Mouse (Mus musculus) cerebellum, adult 11-12 months (tissue): ENCODE results near the gene Cntrl.
A peak's percentile ranks its signal among the peaks of the same experiment; 100 is the strongest.

Experiments used
- DNase-seq: peaks from one replicate; pipeline ENCODE4 v3.0.0; 2022

The Cntrl gene

GRCm38 (mm10) chr2:35131991-35132661 lies 22.8 kb downstream of the Cntrl start:
- DNase-seq = peak; percentile 84

- no peak for DNase-seq
These were observed 23.4 kb downstream of the Cntrl start for GRCm38 (mm10) chr2:35132662-35133055.

- no peak for DNase-seq
These were observed 24.6 kb downstream of the Cntrl start for GRCm38 (mm10) chr2:35133891-35134290.

GRCm38 (mm10) chr2:35138576-35138975 lies 29.3 kb downstream of the Cntrl start:
- no peak for DNase-seq

GRCm38 (mm10) chr2:35141673-35142072 lies 32.4 kb downstream of the Cntrl start:
- no peak for DNase-seq

GRCm38 (mm10) chr2:35148806-35149205 lies 39.5 kb downstream of the Cntrl start:
- no peak for DNase-seq

GRCm38 (mm10) chr2:35151303-35151882 lies 42.1 kb downstream of the Cntrl start:
- DNase-seq = no peak

- no peak for DNase-seq
These were observed 43.9 kb downstream of the Cntrl start for GRCm38 (mm10) chr2:35153179-35153578.

GRCm38 (mm10) chr2:35153844-35154554 lies 44.7 kb downstream of the Cntrl start:
- no peak for DNase-seq

GRCm38 (mm10) chr2:35156985-35157384 lies 47.7 kb downstream of the Cntrl start:
- no peak for DNase-seq

- no peak for DNase-seq
These were observed 48.5 kb downstream of the Cntrl start for GRCm38 (mm10) chr2:35157836-35158235.

- DNase-seq = no peak
These were observed 49.1 kb downstream of the Cntrl start for GRCm38 (mm10) chr2:35158358-35158757.

GRCm38 (mm10) chr2:35160206-35160605 lies 50.9 kb downstream of the Cntrl start:
- DNase-seq = no peak

- DNase-seq = no peak
These were observed 52.7 kb downstream of the Cntrl start for GRCm38 (mm10) chr2:35161846-35162488.

- no peak for DNase-seq
These were observed 54.1 kb downstream of the Cntrl start for GRCm38 (mm10) chr2:35163396-35163795.

GRCm38 (mm10) chr2:35165416-35165815 lies 56.1 kb downstream of the Cntrl start:
- DNase-seq = no peak

GRCm38 (mm10) chr2:35166816-35167215 lies 57.5 kb downstream of the Cntrl start:
- DNase-seq = no peak

GRCm38 (mm10) chr2:35169452-35169851 lies 60.2 kb downstream of the Cntrl start:
- no peak for DNase-seq

- DNase-seq = no peak
These were observed 62.1 kb downstream of the Cntrl start for GRCm38 (mm10) chr2:35171341-35171861.

GRCm38 (mm10) chr2:35172246-35172645 lies 63.0 kb downstream of the Cntrl start:
- DNase-seq = no peak

GRCm38 (mm10) chr2:35173666-35174065 lies 64.4 kb downstream of the Cntrl start:
- DNase-seq = no peak

GRCm38 (mm10) chr2:35174100-35174499 lies 64.8 kb downstream of the Cntrl start:
- no peak for DNase-seq

GRCm38 (mm10) chr2:35175281-35176065 lies 66.2 kb downstream of the Cntrl start:
- no peak for DNase-seq
